ENCODE assay signal across 10 mouse cellular contexts in the genomic region with DNA sequence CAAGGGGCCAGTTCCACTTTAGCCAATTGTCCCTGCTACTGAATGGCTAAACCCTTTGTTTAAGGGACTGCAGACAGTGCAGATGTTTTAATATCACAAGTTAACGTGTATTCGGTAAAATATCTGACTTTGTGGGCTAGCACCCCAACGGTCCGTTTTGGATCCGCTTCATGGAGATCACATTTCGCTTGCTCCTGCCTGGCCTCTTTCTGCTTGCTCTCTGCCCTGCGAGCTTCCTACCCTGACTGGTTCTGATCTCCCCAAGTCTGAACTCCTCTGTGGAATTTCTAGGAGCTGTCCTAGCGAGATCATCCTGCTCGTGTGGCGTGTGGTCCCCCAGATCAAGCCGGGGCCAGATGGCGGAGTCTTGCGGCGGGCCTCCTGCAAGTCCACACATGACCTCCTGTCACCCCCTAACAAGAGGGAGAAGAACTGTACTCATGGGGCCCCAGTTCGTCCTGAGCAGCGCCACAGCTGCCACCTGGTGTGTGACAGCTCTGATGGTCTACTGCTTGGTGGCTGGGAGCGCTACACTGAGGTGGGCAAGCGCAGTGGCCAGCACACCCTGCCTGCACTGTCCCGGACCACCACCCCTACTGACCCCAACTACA.
DNase-seq lines count a peak whose midpoint lies in the region; ATAC-seq and TF ChIP-seq lines count a peak whose summit lies in the region.
"Had no signal": no experiment of that assay in that cellular context is flagged by ENCODE, and none has a peak within 500 bp of the region (broad histone marks: within the 10 kb centered on the region; RNA-seq: fewer than 3 reads in every experiment).

No protein-coding gene starts in this region.

- H3K9me3 ChIP-seq in forebrain, embryonic 10.5 days, result no peaks in the 10 kb centered on the region
- H3K9me3 ChIP-seq in hindbrain, embryonic 13.5 days, result no peaks in the 10 kb centered on the region
- H3K9me3 ChIP-seq in neural tube, embryonic 14.5 days (ENCODE audit: control insufficient read depth, low read length), result no peaks in the 10 kb centered on the region

- no peaks in the 10 kb centered on the region for H3K27me3 ChIP-seq in forebrain, embryonic 10.5 days (ENCODE audit: poor library complexity, severe bottlenecking)
- H3K27me3 ChIP-seq in hindbrain, embryonic 13.5 days, result no peaks in the 10 kb centered on the region
- no peaks in the 10 kb centered on the region for H3K27me3 ChIP-seq in neural tube, embryonic 14.5 days (ENCODE audit: control insufficient read depth, insufficient read depth, low read length)

- H3K36me3 ChIP-seq in forebrain, embryonic 10.5 days (replicated peaks), result peaks cover 27% of the 10 kb centered on the region
- H3K36me3 ChIP-seq in hindbrain, embryonic 13.5 days, result no peaks in the 10 kb centered on the region
- no peaks in the 10 kb centered on the region for H3K36me3 ChIP-seq in neural tube, embryonic 14.5 days (ENCODE audit: control insufficient read depth, insufficient read depth, low read length)
- H3K36me3 ChIP-seq: G1E had no signal

- no peak for DNase-seq in layer of hippocampus, adult 2 months (ENCODE audit: low spot score in 2 of 2)
- DNase-seq in layer of hippocampus, postnatal 10 days (ENCODE audit: low spot score in 2 of 2), result no peak
- DNase-seq in forebrain, embryonic 10.5 days (ENCODE audit: extremely low spot score, low spot score), result no peak
- DNase-seq in cerebellum, adult 9-10 months, result no peak
- no peak for DNase-seq in lung, adult 18-20 months
- DNase-seq: cerebellum, adult 2 months; lung, postnatal 14 days had no signal

- no peak overlapping the region; the same call in 1 of the 2 replicates for H3K9ac ChIP-seq in hindbrain, embryonic 13.5 days
- no peak overlapping the region for H3K9ac ChIP-seq in neural tube, embryonic 14.5 days (replicated peaks; ENCODE audit: low read depth, low read length)

- WGBS in forebrain, embryonic 10.5 days, result 80% methylated on average over 19 of the region's 19 CpGs
- 73% methylated on average over 19 of the region's 19 CpGs for WGBS in hindbrain, embryonic 13.5 days
- 72% methylated on average over 19 of the region's 19 CpGs for WGBS in neural tube, embryonic 14.5 days

- H3K27ac ChIP-seq in layer of hippocampus, adult 2 months, result peak overlapping the region; percentile 32; the same call in 1 of the 2 replicates
- peak overlapping the region; percentile 84 for H3K27ac ChIP-seq in forebrain, embryonic 10.5 days
- H3K27ac ChIP-seq in hindbrain, embryonic 13.5 days, result peak overlapping the region; percentile 82
- H3K27ac ChIP-seq in neural tube, embryonic 14.5 days (ENCODE audit: low read depth, low read length), result peak overlapping the region; percentile 75; the same call in 1 of the 2 replicates

- no peak for TF ChIP-seq CTCF in layer of hippocampus, adult 2 months (conservative IDR thresholded peaks at IDR 0.05)

- ATAC-seq in hindbrain, embryonic 13.5 days (ENCODE audit: low FRiP score), result no peak
- ATAC-seq in neural tube, embryonic 14.5 days (ENCODE audit: low read depth), result no peak

- peaks cover 73% of the 10 kb centered on the region for H3K4me1 ChIP-seq in forebrain, embryonic 10.5 days
- peaks cover 73% of the 10 kb centered on the region for H3K4me1 ChIP-seq in hindbrain, embryonic 13.5 days (replicated peaks)
- H3K4me1 ChIP-seq in neural tube, embryonic 14.5 days (ENCODE audit: control insufficient read depth, insufficient read depth, low read length), result peaks cover 9% of the 10 kb centered on the region; the same call in 1 of the 2 replicates

- no peak overlapping the region for H3K4me2 ChIP-seq in hindbrain, embryonic 13.5 days
- H3K4me2 ChIP-seq in neural tube, embryonic 14.5 days (ENCODE audit: low read depth, low read length), result no peak overlapping the region

- no peak overlapping the region for H3K4me3 ChIP-seq in layer of hippocampus, adult 2 months
- no peak overlapping the region for H3K4me3 ChIP-seq in forebrain, embryonic 10.5 days
- H3K4me3 ChIP-seq in hindbrain, embryonic 13.5 days, result no peak overlapping the region
- H3K4me3 ChIP-seq in neural tube, embryonic 14.5 days (ENCODE audit: low read depth, low read length), result no peak overlapping the region

Comparison
In these comparisons a context has a peak if more than half of its experiments do, and no peak if none do; other contexts are left out.
1. H3K27ac ChIP-seq: peak in every context shown above with its lines; median percentile 84 in forebrain, embryonic 10.5 days; 82 in hindbrain, embryonic 13.5 days; 75 in neural tube, embryonic 14.5 days; 32 in layer of hippocampus, adult 2 months.